ENCODE assay signal across 8 mouse cellular contexts in genomic region chr10:81429092-81429491, GRCm38 (mm10). TPM values are rescaled to one million over a fixed set of nuclear protein-coding genes. Genes with fewer than 3 reads are reported as not detected.
DNase-seq lines count a peak whose midpoint lies in the region; ATAC-seq lines count a peak whose summit lies in the region.

No protein-coding gene starts in this region.

- H3K36me3 ChIP-seq in megakaryocyte, embryonic 14.5 days (replicated peaks; ENCODE audit: low read length): no peaks in the 10 kb centered on the region
- no peaks in the 10 kb centered on the region for H3K36me3 ChIP-seq in forebrain, embryonic 14.5 days (ENCODE audit: control insufficient read depth, insufficient read depth, low read length)
- no peaks in the 10 kb centered on the region for H3K36me3 ChIP-seq in midbrain, embryonic 16.5 days (ENCODE audit: control insufficient read depth, insufficient read depth, low read length)

- H3K9ac ChIP-seq in forebrain, embryonic 14.5 days (ENCODE audit: low read length): no peak overlapping the region
- no peak overlapping the region for H3K9ac ChIP-seq in midbrain, embryonic 16.5 days (ENCODE audit: low read depth, low read length)

- 35% methylated on average over 2 of the region's 2 CpGs for WGBS in forebrain, embryonic 14.5 days
- WGBS in midbrain, embryonic 16.5 days: 31% methylated on average over 2 of the region's 2 CpGs

- no peak for ATAC-seq in megakaryocyte, adult 5-6 weeks (ENCODE audit: poor library complexity, severe bottlenecking)
- ATAC-seq in forebrain, embryonic 14.5 days: no peak
- no peak for ATAC-seq in midbrain, embryonic 16.5 days
- ATAC-seq in megakaryocyte progenitor cell, adult 5-6 weeks (replicated peaks; ENCODE audit: poor library complexity): no peak

- peak overlapping the region; percentile 88 for H3K4me2 ChIP-seq in forebrain, embryonic 14.5 days (ENCODE audit: low read length)
- peak overlapping the region; percentile 89 for H3K4me2 ChIP-seq in midbrain, embryonic 16.5 days (ENCODE audit: low read length)

- H3K4me1 ChIP-seq in megakaryocyte, embryonic 14.5 days: peaks cover 90% of the 10 kb centered on the region
- H3K4me1 ChIP-seq in forebrain, embryonic 14.5 days (ENCODE audit: control insufficient read depth, insufficient read depth, low read length): peaks cover 32% of the 10 kb centered on the region
- peaks cover 53% of the 10 kb centered on the region for H3K4me1 ChIP-seq in midbrain, embryonic 16.5 days (ENCODE audit: control insufficient read depth, insufficient read depth, low read length)

- peak; percentile 9 for DNase-seq in adrenal gland, postnatal 14 days
- DNase-seq in adrenal gland, adult 18-20 months (ENCODE audit: low spot score in 2 of 2): no peak
- DNase-seq in forebrain, embryonic 14.5 days (ENCODE audit: low spot score): no peak
- DNase-seq in kidney, postnatal 14 days: peak; percentile 6

- H3K27me3 ChIP-seq in megakaryocyte, embryonic 14.5 days (replicated peaks): peaks cover 10% of the 10 kb centered on the region
- H3K27me3 ChIP-seq in forebrain, embryonic 14.5 days (replicated peaks; ENCODE audit: control insufficient read depth, insufficient read depth, low read length): 0 out of 2 replicates have a peak, but pooled peaks cover 8% of the 10 kb centered on the region
- H3K27me3 ChIP-seq in midbrain, embryonic 16.5 days (ENCODE audit: control insufficient read depth, insufficient read depth, low read depth, low read length): peaks cover 14% of the 10 kb centered on the region

- peak overlapping the region; percentile 94 for H3K4me3 ChIP-seq in megakaryocyte, embryonic 14.5 days (replicated peaks)
- H3K4me3 ChIP-seq in forebrain, embryonic 14.5 days (ENCODE audit: low read depth, low read length): 0 out of 2 replicates have a peak overlapping the region, but pooled peaks have one; percentile 77
- no peak overlapping the region; the same call in 1 of the 2 replicates for H3K4me3 ChIP-seq in midbrain, embryonic 16.5 days (ENCODE audit: low read depth, low read length)

- no peak overlapping the region for H3K27ac ChIP-seq in forebrain, embryonic 14.5 days (ENCODE audit: low read depth, low read length)
- no peak overlapping the region for H3K27ac ChIP-seq in midbrain, embryonic 16.5 days (ENCODE audit: low read length)

- H3K9me3 ChIP-seq in megakaryocyte, embryonic 14.5 days: no peaks in the 10 kb centered on the region
- H3K9me3 ChIP-seq in forebrain, embryonic 14.5 days (replicated peaks; ENCODE audit: control insufficient read depth, low read length): no peaks in the 10 kb centered on the region
- H3K9me3 ChIP-seq in midbrain, embryonic 16.5 days (replicated peaks; ENCODE audit: control insufficient read depth, low read length, poor library complexity, severe bottlenecking): no peaks in the 10 kb centered on the region

RNA-seq across cellular contexts. Expression of gene Nfic, which starts 26.3 kb away (rescaled TPM):
- total RNA-seq in adrenal gland, postnatal 14 days (2021): 90.1 and 104 TPM in 2 replicates
- total RNA-seq in adrenal gland, adult 18-20 months (2021): 10 to 100 TPM; 69.1 to 78.7 TPM
- 184 and 257 TPM in 2 replicates for polyA plus RNA-seq in megakaryocyte, embryonic 14.5 days (2012; ENCODE audit: insufficient read depth, low replicate concordance)
- total RNA-seq in megakaryocyte, adult 5-6 weeks (2015): 51.4 and 54.5 TPM in 2 replicates
- 6.2 and 8.6 TPM in 2 replicates for total RNA-seq in megakaryocyte, adult 5-6 weeks (2017)
- polyA plus RNA-seq in forebrain, embryonic 14.5 days (2014; fragmentation: Nextera tagmentation; extraction: Ambion mirVana): 16.6 and 17.9 TPM in 2 replicates
- polyA plus RNA-seq in midbrain, embryonic 16.5 days (2015; fragmentation: Nextera tagmentation; extraction: Ambion mirVana): 15.4 and 17.2 TPM in 2 replicates
- total RNA-seq in megakaryocyte progenitor cell, adult 5-6 weeks (2015): 35.5 and 36.8 TPM in 2 replicates
- total RNA-seq in megakaryocyte progenitor cell, adult 5-6 weeks (2017): 4.0 and 5.0 TPM in 2 replicates

RNA-seq across cellular contexts. Expression of gene Smim24, which starts 36.2 kb away (rescaled TPM):
- total RNA-seq in adrenal gland, postnatal 14 days (2021): 0.94 and 1.9 TPM in 2 replicates
- 1 to 10 TPM; 1.1 to 1.2 TPM for total RNA-seq in adrenal gland, adult 18-20 months (2021)
- 4.4 TPM in 1 of 2 replicates, not detected in the other for polyA plus RNA-seq in megakaryocyte, embryonic 14.5 days (2012; ENCODE audit: insufficient read depth, low replicate concordance)
- 30.6 and 34.0 TPM in 2 replicates for total RNA-seq in megakaryocyte, adult 5-6 weeks (2015)
- total RNA-seq in megakaryocyte, adult 5-6 weeks (2017): 6.5 and 11.5 TPM in 2 replicates
- polyA plus RNA-seq in forebrain, embryonic 14.5 days (2014; fragmentation: Nextera tagmentation; extraction: Ambion mirVana): 1.5 and 2.0 TPM in 2 replicates
- polyA plus RNA-seq in midbrain, embryonic 16.5 days (2015; fragmentation: Nextera tagmentation; extraction: Ambion mirVana): 1.2 and 1.4 TPM in 2 replicates
- total RNA-seq in megakaryocyte progenitor cell, adult 5-6 weeks (2015): 31.0 and 31.4 TPM in 2 replicates
- 7.5 and 17.1 TPM in 2 replicates for total RNA-seq in megakaryocyte progenitor cell, adult 5-6 weeks (2017)

RNA-seq across cellular contexts. Expression of gene Gm48552, which starts 40.3 kb away (rescaled TPM):
- total RNA-seq in adrenal gland, postnatal 14 days (2021): 0.64 and 2.1 TPM in 2 replicates
- 1 to 10 TPM; 1.4 to 2.6 TPM for total RNA-seq in adrenal gland, adult 18-20 months (2021)
- polyA plus RNA-seq in megakaryocyte, embryonic 14.5 days (2012; ENCODE audit: insufficient read depth, low replicate concordance): 8.4 TPM in 1 of 2 replicates, not detected in the other
- total RNA-seq in megakaryocyte, adult 5-6 weeks (2015): not detected in 2 replicates
- 0.26 and 1.4 TPM in 2 replicates for total RNA-seq in megakaryocyte, adult 5-6 weeks (2017)
- polyA plus RNA-seq in forebrain, embryonic 14.5 days (2014; fragmentation: Nextera tagmentation; extraction: Ambion mirVana): 0.65 and 0.69 TPM in 2 replicates
- polyA plus RNA-seq in midbrain, embryonic 16.5 days (2015; fragmentation: Nextera tagmentation; extraction: Ambion mirVana): 2.3 and 3.3 TPM in 2 replicates
- not detected in 2 replicates for total RNA-seq in megakaryocyte progenitor cell, adult 5-6 weeks (2015)
- 0.46 TPM in 1 of 2 replicates, not detected in the other for total RNA-seq in megakaryocyte progenitor cell, adult 5-6 weeks (2017)

RNA-seq across cellular contexts. Expression of gene Gm48551, which starts 44.8 kb away (rescaled TPM):
- 0.48 and 1.6 TPM in 2 replicates for total RNA-seq in adrenal gland, postnatal 14 days (2021)
- total RNA-seq in adrenal gland, adult 18-20 months (2021): 1 to 10 TPM; 1.5 to 1.9 TPM
- 0.89 TPM in 1 of 2 replicates, not detected in the other for polyA plus RNA-seq in megakaryocyte, embryonic 14.5 days (2012; ENCODE audit: insufficient read depth, low replicate concordance)
- total RNA-seq in megakaryocyte, adult 5-6 weeks (2015): 0.83 and 2.9 TPM in 2 replicates
- total RNA-seq in megakaryocyte, adult 5-6 weeks (2017): 0.33 TPM in 1 of 2 replicates, not detected in the other
- 3.6 and 4.8 TPM in 2 replicates for polyA plus RNA-seq in forebrain, embryonic 14.5 days (2014; fragmentation: Nextera tagmentation; extraction: Ambion mirVana)
- 6.1 and 8.2 TPM in 2 replicates for polyA plus RNA-seq in midbrain, embryonic 16.5 days (2015; fragmentation: Nextera tagmentation; extraction: Ambion mirVana)
- total RNA-seq in megakaryocyte progenitor cell, adult 5-6 weeks (2015): 2.6 and 3.0 TPM in 2 replicates
- 0.62 and 1.7 TPM in 2 replicates for total RNA-seq in megakaryocyte progenitor cell, adult 5-6 weeks (2017)

RNA-seq across cellular contexts. Expression of gene Dohh, which starts 44.9 kb away (rescaled TPM):
- total RNA-seq in adrenal gland, postnatal 14 days (2021): 52.6 and 55.6 TPM in 2 replicates
- total RNA-seq in adrenal gland, adult 18-20 months (2021): 10 to 100 TPM; 49.1 to 50.5 TPM
- polyA plus RNA-seq in megakaryocyte, embryonic 14.5 days (2012; ENCODE audit: insufficient read depth, low replicate concordance): 80.4 and 114 TPM in 2 replicates
- 5.4 and 5.7 TPM in 2 replicates for total RNA-seq in megakaryocyte, adult 5-6 weeks (2015)
- total RNA-seq in megakaryocyte, adult 5-6 weeks (2017): 21.9 and 42.4 TPM in 2 replicates
- polyA plus RNA-seq in forebrain, embryonic 14.5 days (2014; fragmentation: Nextera tagmentation; extraction: Ambion mirVana): 78.7 and 78.8 TPM in 2 replicates
- polyA plus RNA-seq in midbrain, embryonic 16.5 days (2015; fragmentation: Nextera tagmentation; extraction: Ambion mirVana): 77.5 and 86.2 TPM in 2 replicates
- total RNA-seq in megakaryocyte progenitor cell, adult 5-6 weeks (2015): 9.3 and 13.7 TPM in 2 replicates
- total RNA-seq in megakaryocyte progenitor cell, adult 5-6 weeks (2017): 36.5 and 52.5 TPM in 2 replicates

Comparison
In these comparisons a context has a peak if more than half of its experiments do, and no peak if none do; other contexts are left out.
1. DNase-seq: peak in adrenal gland, postnatal 14 days (single experiment) and kidney, postnatal 14 days (single experiment); none in adrenal gland, adult 18-20 months (0 of 2) and forebrain, embryonic 14.5 days (single experiment).